Mouse (Mus musculus): Measurements from ENCODE around the gene Srp68. TPM values are rescaled to one million over a fixed set of nuclear protein-coding genes. Genes with fewer than 3 reads are reported as not detected.

The Srp68 gene
- total and polyA plus RNA-seq, 3 experiments: 146 to 228 (median 180) TPM

- H3K27ac ChIP-seq (ENCODE audit: control insufficient read depth, low read depth, low read length): no peak overlapping the region
- no peak overlapping the region for H3K9ac ChIP-seq (ENCODE audit: control insufficient read depth, low read depth, low read length, poor library complexity, severe bottlenecking)
These were observed 76.5 kb downstream of the Srp68 start for GRCm38 (mm10) chr11:116197584-116197906.

GRCm38 (mm10) chr11:116196866-116197583 is 77.0 kb downstream of the Srp68 start:
- Histone ChIP-seq H3K4me1 (ENCODE audit: control insufficient read depth in 1 of 2, insufficient read depth in 2 of 2, low read length in 2 of 2) (peaks cover 26 to 27% of the 10 kb centered on the region in 2 experiments), H3K27me3 (ENCODE audit: control insufficient read depth in 1 of 2, insufficient read depth in 2 of 2, low read length in 2 of 2) (no peaks in the 10 kb centered on the region), H3K79me2 (ENCODE audit: control insufficient read depth, insufficient read depth, low read length, poor library complexity) (peaks cover 8% of the 10 kb centered on the region), H3K9me3 (replicated peaks; ENCODE audit: insufficient read depth, low read length) (no peaks in the 10 kb centered on the region), H3K27ac (ENCODE audit: control insufficient read depth, low read depth, low read length) (0 out of 2 replicates have a peak overlapping the region, but pooled peaks have one; percentile 7), H3K36me3 (ENCODE audit: control insufficient read depth in 1 of 2, insufficient read depth in 2 of 2, low read length in 2 of 2) (peaks cover 0 to 40% of the 10 kb centered on the region in 2 experiments; a peak in 2 of 4 replicates), H3K4me3 (ENCODE audit: control insufficient read depth in 1 of 2, insufficient read depth in 1 of 2, low read depth in 2 of 2, low read length in 2 of 2) (no peak overlapping the region), H3K9ac (ENCODE audit: control insufficient read depth, low read depth, low read length, poor library complexity, severe bottlenecking) (no peak overlapping the region)
- no peak for DNase-seq (ENCODE audit: low read depth, low spot score)
- TF ChIP-seq EP300 (IDR thresholded peaks at IDR 0.05; ENCODE audit: low read depth in 1 of 2, low read length in 2 of 2): peak in 1 of 2 experiments; percentile 3; a peak in 1 of 4 replicates
- TF ChIP-seq HCFC1 (IDR thresholded peaks at IDR 0.05; ENCODE audit: low read depth, low read length): no peak

More at GRCm38 (mm10) chr11:116197584-116197906, 76.5 kb downstream of the Srp68 start:
- TF ChIP-seq TCF12 (IDR thresholded peaks at IDR 0.05; ENCODE audit: low read depth, low read length) (no peak), MEF2A (IDR thresholded peaks at IDR 0.05; ENCODE audit: extremely low read depth, insufficient replicate concordance, low read depth, low read length, poor library complexity, severe bottlenecking) (no peak), MAZ (IDR thresholded peaks at IDR 0.05; ENCODE audit: low read depth, low read length) (no peak), ZKSCAN1 (IDR thresholded peaks at IDR 0.05; ENCODE audit: low read depth, low read length) (no peak), CHD2 (IDR thresholded peaks at IDR 0.05; ENCODE audit: low read length) (no peak), HCFC1 (IDR thresholded peaks at IDR 0.05; ENCODE audit: low read depth, low read length) (no peak), CHD1 (IDR thresholded peaks at IDR 0.05; ENCODE audit: low read depth, low read length) (no peak), GATA1 (IDR thresholded peaks at IDR 0.05; ENCODE audit: low read depth, low read length) (no peak), ELF1 (IDR thresholded peaks at IDR 0.05; ENCODE audit: low read depth, low read length) (no peak), UBTF (IDR thresholded peaks at IDR 0.05; ENCODE audit: borderline replicate concordance, insufficient read depth, low read depth, low read length) (no peak), NELFE (IDR thresholded peaks at IDR 0.05; ENCODE audit: low read depth, low read length) (no peak), ZC3H11A (IDR thresholded peaks at IDR 0.05; ENCODE audit: low read depth, low read length) (no peak), POLR2AphosphoS2 (IDR thresholded peaks at IDR 0.05; ENCODE audit: low read length) (no peak), MAX (IDR thresholded peaks at IDR 0.05; ENCODE audit: low read length) (no peak), GABPA (IDR thresholded peaks at IDR 0.05; ENCODE audit: low read depth, low read length) (no peak), CTCF (IDR thresholded peaks at IDR 0.05 in 2 of 3, conservative IDR thresholded peaks at IDR 0.05 in 1 of 3; ENCODE audit: control insufficient read depth in 1 of 3, insufficient read depth in 1 of 3, low read depth in 2 of 3, low read length in 3 of 3, poor library complexity in 1 of 3, severe bottlenecking in 1 of 3) (no peak), TAL1 (IDR thresholded peaks at IDR 0.05; ENCODE audit: low read length) (no peak), SMC3 (IDR thresholded peaks at IDR 0.05; ENCODE audit: low read depth, low read length) (no peak), ZNF384 (IDR thresholded peaks at IDR 0.05; ENCODE audit: low read depth, low read length) (no peak)
- no peak overlapping the region for H3K4me3 ChIP-seq (ENCODE audit: control insufficient read depth in 1 of 2, insufficient read depth in 1 of 2, low read depth in 2 of 2, low read length in 2 of 2)
- peaks cover 0 to 40% of the 10 kb centered on the region in 2 experiments; a peak in 2 of 4 replicates for H3K36me3 ChIP-seq (ENCODE audit: control insufficient read depth in 1 of 2, insufficient read depth in 2 of 2, low read length in 2 of 2)
- H3K4me1 ChIP-seq (ENCODE audit: control insufficient read depth in 1 of 2, insufficient read depth in 2 of 2, low read length in 2 of 2): peaks cover 26 to 27% of the 10 kb centered on the region in 2 experiments
- no peaks in the 10 kb centered on the region for H3K9me3 ChIP-seq (replicated peaks; ENCODE audit: insufficient read depth, low read length)
- no peaks in the 10 kb centered on the region for H3K27me3 ChIP-seq (ENCODE audit: control insufficient read depth in 1 of 2, insufficient read depth in 2 of 2, low read length in 2 of 2)
- DNase-seq (ENCODE audit: low read depth, low spot score): no peak
- peaks cover 8% of the 10 kb centered on the region for H3K79me2 ChIP-seq (ENCODE audit: control insufficient read depth, insufficient read depth, low read length, poor library complexity)
